Mouse (Mus musculus) G1E (cell line): ENCODE measurements around the gene Klk1. TPM values are rescaled to one million over a fixed set of nuclear protein-coding genes. Genes with fewer than 3 reads are reported as not detected.

Experiments used
- ATAC-seq: 2 replicates; pipeline ENCODE4 v1.8.0; 2016; ENCODE audit warnings: mild to moderate bottlenecking; ENCODE audit not compliant: insufficient number of reproducible peaks, poor library complexity, low FRiP score, severe bottlenecking; ENCODE audit errors: extremely low read depth
- DNase-seq: peaks from one replicate; pipeline ENCODE4 v3.0.0; 2012; ENCODE audit warnings: low spot score
- H3K27me3 ChIP-seq: 2 replicates; pipeline ENCODE4 v1.6.1; 2012; ENCODE audit warnings: mild to moderate bottlenecking, low read length, inconsistent platforms; ENCODE audit not compliant: insufficient read depth
- H3K36me3 ChIP-seq: replicated peaks from 2 replicates; pipeline ENCODE3; 2012; ENCODE audit warnings: mild to moderate bottlenecking, inconsistent platforms
- H3K4me1 ChIP-seq: 2 replicates; pipeline ENCODE4 v1.6.1; 2012; ENCODE audit warnings: low read depth, low read length, inconsistent platforms, mixed read lengths; ENCODE audit not compliant: insufficient read depth
- H3K4me3 ChIP-seq: 2 replicates; pipeline ENCODE4 v1.5.1; 2012; ENCODE audit warnings: low read depth, mild to moderate bottlenecking, inconsistent platforms, low read length, moderate library complexity, mixed read lengths
- H3K9me3 ChIP-seq: replicated peaks from 2 replicates; pipeline ENCODE4 v1.6.1; 2012; ENCODE audit warnings: inconsistent platforms
- CTCF ChIP-seq: IDR thresholded peaks from 2 replicates; pipeline ENCODE4 v1.5.1; 2012; ENCODE audit warnings: low read depth, low read length, inconsistent platforms, mixed read lengths
- GATA1 ChIP-seq: IDR thresholded peaks from 2 replicates; pipeline ENCODE4 v1.6.1; 2012; ENCODE audit warnings: borderline replicate concordance, low read length, inconsistent platforms, mixed read lengths
- GATA2 ChIP-seq: IDR thresholded peaks from 2 replicates; pipeline ENCODE4 v1.6.1; 2012; ENCODE audit warnings: low read depth, low read length, inconsistent platforms, borderline replicate concordance
- POLR2AphosphoS5 ChIP-seq: IDR thresholded peaks from 2 replicates; pipeline ENCODE4 v1.6.1; 2012; ENCODE audit warnings: low read depth, low read length, inconsistent platforms; ENCODE audit not compliant: insufficient replicate concordance
- TAL1 ChIP-seq: conservative IDR thresholded peaks from 2 replicates; pipeline ENCODE4 v1.6.1; 2012; ENCODE audit warnings: low read depth, low read length, inconsistent platforms, mixed read lengths
- polyA plus RNA-seq: library from polyadenylated mRNA; stranded (reverse); fragments of >175 nt; gene quantifications from 2 replicates; pipeline ENCODE4 v1.2.3, GENCODE M21; 2012
- total RNA-seq, 2 experiments: library from RNA; stranded (forward) in 1 of 2; stranded (reverse) in 1 of 2; fragments of 200-1000 nt in 1 of 2; fragments of >200 nt in 1 of 2; fragmentation: Nextera tagmentation in 1 of 2; gene quantifications; 2 replicates each; pipeline ENCODE4 v1.2.3; 2014 to 2017

Gene Klk1
- total and polyA plus RNA-seq, 3 experiments = not detected

GRCm38 (mm10) chr7:44268117-44268516 is 43.0 kb downstream of the Klk1 start:
- H3K4me3 ChIP-seq = no peak overlapping the region
- H3K27me3 ChIP-seq = peaks cover 28% of the 10 kb centered on the region
- TF ChIP-seq GATA2 (no peak), POLR2AphosphoS5 (no peak), GATA1 (no peak), CTCF (no peak), TAL1 (no peak)
- H3K36me3 ChIP-seq = no peaks in the 10 kb centered on the region
- DNase-seq (no peak), ATAC-seq (no peak)
- peaks cover 13% of the 10 kb centered on the region for H3K4me1 ChIP-seq
- H3K9me3 ChIP-seq = no peaks in the 10 kb centered on the region

DNA sequence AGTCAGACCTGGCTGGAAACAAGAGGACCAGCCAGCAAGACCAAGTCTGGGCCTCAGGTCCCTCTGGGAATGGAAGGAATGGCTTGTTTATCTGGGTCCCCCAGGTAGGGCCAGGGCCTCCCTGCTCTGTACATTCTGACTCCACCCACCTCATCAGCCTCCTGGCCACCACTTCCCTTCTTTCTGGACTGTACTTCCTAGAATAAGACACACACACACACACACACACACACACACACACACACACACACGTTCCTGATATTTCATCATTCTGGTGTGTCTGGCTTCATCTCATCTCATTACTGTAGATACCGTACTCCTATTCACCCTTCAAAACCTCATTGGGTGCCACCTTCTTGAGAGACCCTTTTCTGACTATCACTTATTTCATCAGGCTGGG is 44.2 kb downstream of the Klk1 start:
- Histone ChIP-seq H3K9me3 (no peaks in the 10 kb centered on the region), H3K4me1 (peaks cover 10% of the 10 kb centered on the region), H3K4me3 (no peak overlapping the region), H3K27me3 (peaks cover 31% of the 10 kb centered on the region), H3K36me3 (no peaks in the 10 kb centered on the region)
- TF ChIP-seq CTCF (no peak), POLR2AphosphoS5 (no peak), TAL1 (no peak), GATA2 (no peak), GATA1 (no peak)
- DNase-seq (no peak), ATAC-seq (no peak)

- DNase-seq (no peak), ATAC-seq (no peak)
- H3K4me1 ChIP-seq = peaks cover 10% of the 10 kb centered on the region
- no peak for TF ChIP-seq POLR2AphosphoS5
- no peak for TF ChIP-seq GATA1
- no peak for TF ChIP-seq GATA2
- TF ChIP-seq CTCF = no peak
- TF ChIP-seq TAL1 = no peak
- H3K9me3 ChIP-seq = no peaks in the 10 kb centered on the region
- H3K27me3 ChIP-seq = peaks cover 36% of the 10 kb centered on the region
- H3K36me3 ChIP-seq = no peaks in the 10 kb centered on the region
- H3K4me3 ChIP-seq = no peak overlapping the region
Observed at GRCm38 (mm10) chr7:44271309-44271708, 46.1 kb downstream of the Klk1 start.

- Histone ChIP-seq H3K27me3 (peaks cover 30% of the 10 kb centered on the region), H3K4me1 (peaks cover 10% of the 10 kb centered on the region), H3K9me3 (no peaks in the 10 kb centered on the region), H3K36me3 (no peaks in the 10 kb centered on the region), H3K4me3 (no peak overlapping the region)
- ATAC-seq (no peak), DNase-seq (no peak)
- TF ChIP-seq GATA1 (no peak), POLR2AphosphoS5 (no peak), GATA2 (no peak), TAL1 (no peak), CTCF (no peak)
Observed at GRCm38 (mm10) chr7:44272546-44272945, 47.4 kb downstream of the Klk1 start.

- H3K4me1 ChIP-seq = peaks cover 10% of the 10 kb centered on the region
- DNase-seq = no peak
Observed at GRCm38 (mm10) chr7:44273446-44273845, 48.3 kb downstream of the Klk1 start.

DNA sequence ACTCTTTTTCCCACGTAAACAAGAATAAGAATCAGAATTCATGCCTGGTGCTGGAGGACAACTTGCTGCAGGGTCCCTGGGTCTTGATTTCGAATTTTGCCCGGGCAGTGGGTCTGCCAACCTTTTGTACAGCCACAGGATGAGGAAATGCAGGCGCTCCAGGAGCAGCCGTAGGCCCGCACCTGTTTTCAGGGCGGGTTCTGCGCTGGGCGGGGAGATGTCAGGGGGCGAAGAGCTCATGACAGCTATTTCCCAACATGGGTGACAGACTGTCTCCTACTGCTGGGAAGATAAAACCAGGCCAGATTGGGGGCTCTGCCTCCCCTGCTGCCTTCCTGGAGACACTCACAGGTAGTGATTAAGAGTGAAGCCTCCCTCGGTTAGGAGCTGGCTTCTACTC is 48.9 kb downstream of the Klk1 start:
- Histone ChIP-seq H3K27me3 (peaks cover 20% of the 10 kb centered on the region), H3K36me3 (no peaks in the 10 kb centered on the region), H3K9me3 (no peaks in the 10 kb centered on the region), H3K4me1 (peaks cover 9% of the 10 kb centered on the region), H3K4me3 (no peak overlapping the region)
- TF ChIP-seq CTCF = no peak
- no peak for TF ChIP-seq POLR2AphosphoS5
- no peak for TF ChIP-seq GATA1
- DNase-seq = no peak
- ATAC-seq = no peak

More at GRCm38 (mm10) chr7:44273446-44273845, 48.3 kb downstream of the Klk1 start:
- H3K9me3 ChIP-seq = no peaks in the 10 kb centered on the region
- TF ChIP-seq TAL1 (no peak), GATA2 (no peak), GATA1 (no peak), CTCF (no peak), POLR2AphosphoS5 (no peak)
- H3K36me3 ChIP-seq = no peaks in the 10 kb centered on the region
- H3K27me3 ChIP-seq = peaks cover 21% of the 10 kb centered on the region
- ATAC-seq = no peak
- no peak overlapping the region for H3K4me3 ChIP-seq

GRCm38 (mm10) chr7:44275546-44275945 is 50.4 kb downstream of the Klk1 start:
- H3K9me3 ChIP-seq = no peaks in the 10 kb centered on the region
- H3K4me1 ChIP-seq = peaks cover 5% of the 10 kb centered on the region
- no peak for ATAC-seq
- no peak for DNase-seq
- H3K36me3 ChIP-seq = no peaks in the 10 kb centered on the region
- TF ChIP-seq GATA1 (no peak), CTCF (no peak), POLR2AphosphoS5 (no peak), TAL1 (no peak), GATA2 (no peak)
- peaks cover 25% of the 10 kb centered on the region for H3K27me3 ChIP-seq
- no peak overlapping the region for H3K4me3 ChIP-seq
